Mouse (Mus musculus): ENCODE measurements around the gene Klrb1c. TPM values are rescaled to one million over a fixed set of nuclear protein-coding genes. Genes with fewer than 3 reads are reported as not detected.
"Not testable (repeated sequence)": the region's sequence is repeated elsewhere in the genome, so short reads cannot be mapped to it uniquely, and the experiment has no call there.

The Klrb1c gene
- polyA plus RNA-seq, 1 experiment, result 0.25 TPM

DNA sequence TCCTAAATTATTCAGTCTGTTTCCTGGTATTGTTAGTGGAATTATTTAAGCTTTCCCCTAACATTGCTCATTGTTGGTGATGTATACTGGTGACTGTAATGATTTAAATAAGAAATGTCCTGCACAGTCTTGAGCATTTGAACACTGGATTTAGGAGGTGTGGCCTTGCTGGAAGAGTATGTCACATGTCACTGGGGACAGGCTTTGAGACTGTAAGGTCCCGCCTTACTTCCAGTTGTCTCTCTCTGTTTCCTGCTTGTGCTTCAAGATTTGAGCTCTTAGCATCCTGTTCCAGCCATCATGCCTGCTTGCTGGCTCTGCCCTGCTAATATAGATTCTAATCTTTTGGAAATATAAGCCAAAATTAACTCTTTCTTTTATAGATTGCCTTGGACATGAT lies 23.8 kb downstream of the Klrb1c start:
- Histone ChIP-seq H3K36me3 (ENCODE audit: control insufficient read depth, insufficient read depth, low read length) (no peaks in the 10 kb centered on the region), H3K27me3 (ENCODE audit: control insufficient read depth, insufficient read depth, low read length) (no peaks in the 10 kb centered on the region), H3K4me1 (ENCODE audit: control insufficient read depth, insufficient read depth, low read length) (peaks cover 2% of the 10 kb centered on the region), H3K4me3 (ENCODE audit: control insufficient read depth, low read depth, low read length) (no peak overlapping the region), H3K27ac (ENCODE audit: control insufficient read depth, insufficient read depth, low read depth, low read length) (no peak overlapping the region)
- no peak for TF ChIP-seq POLR2A (IDR thresholded peaks at IDR 0.05; ENCODE audit: control insufficient read depth, low read depth, low read length)
- no peak for TF ChIP-seq CTCF (IDR thresholded peaks at IDR 0.05; ENCODE audit: control insufficient read depth, insufficient read depth, insufficient replicate concordance, low read depth, low read length)

DNA sequence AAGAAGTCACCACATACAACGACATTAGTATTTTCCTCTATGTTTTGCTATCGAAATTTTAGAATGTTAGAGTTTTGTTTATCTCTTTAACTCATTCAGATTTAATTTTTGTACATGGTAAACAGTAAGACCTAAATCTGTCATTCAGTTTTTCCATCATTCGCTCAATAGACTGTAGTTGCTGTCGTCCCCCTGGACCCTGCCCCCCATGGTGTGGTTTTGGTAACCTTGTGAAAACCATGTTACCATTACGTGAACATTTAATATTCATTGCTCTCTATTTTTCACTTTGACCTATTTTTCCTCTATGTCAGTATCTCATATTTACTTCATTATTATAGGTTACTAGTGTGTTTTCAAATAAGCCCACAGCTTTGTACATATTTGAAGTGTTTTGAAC lies 24.4 kb downstream of the Klrb1c start:
- Histone ChIP-seq H3K27me3 (ENCODE audit: control insufficient read depth, insufficient read depth, low read length) (no peaks in the 10 kb centered on the region), H3K36me3 (ENCODE audit: control insufficient read depth, insufficient read depth, low read length) (no peaks in the 10 kb centered on the region), H3K27ac (ENCODE audit: control insufficient read depth, insufficient read depth, low read depth, low read length) (no peak overlapping the region), H3K4me1 (ENCODE audit: control insufficient read depth, insufficient read depth, low read length) (peaks cover 2% of the 10 kb centered on the region), H3K4me3 (ENCODE audit: control insufficient read depth, low read depth, low read length) (no peak overlapping the region; the same call in 1 of the 2 replicates)
- no peak for TF ChIP-seq POLR2A (IDR thresholded peaks at IDR 0.05; ENCODE audit: control insufficient read depth, low read depth, low read length)
- TF ChIP-seq CTCF (IDR thresholded peaks at IDR 0.05; ENCODE audit: control insufficient read depth, insufficient read depth, insufficient replicate concordance, low read depth, low read length), result no peak

GRCm38 (mm10) chr6:128763736-128764523 lies 25.1 kb downstream of the Klrb1c start:
- no peaks in the 10 kb centered on the region for H3K27me3 ChIP-seq (ENCODE audit: control insufficient read depth, insufficient read depth, low read length)
- no peaks in the 10 kb centered on the region for H3K36me3 ChIP-seq (ENCODE audit: control insufficient read depth, insufficient read depth, low read length)
- H3K4me3 ChIP-seq (ENCODE audit: control insufficient read depth, low read depth, low read length), result peak overlapping the region; percentile 84
- peaks cover 2% of the 10 kb centered on the region for H3K4me1 ChIP-seq (ENCODE audit: control insufficient read depth, insufficient read depth, low read length)
- TF ChIP-seq POLR2A (IDR thresholded peaks at IDR 0.05; ENCODE audit: control insufficient read depth, low read depth, low read length), result no peak
- peak; percentile 61 for TF ChIP-seq CTCF (IDR thresholded peaks at IDR 0.05; ENCODE audit: control insufficient read depth, insufficient read depth, insufficient replicate concordance, low read depth, low read length)
- no peak overlapping the region for H3K27ac ChIP-seq (ENCODE audit: control insufficient read depth, insufficient read depth, low read depth, low read length)

GRCm38 (mm10) chr6:128762892-128763670 lies 25.9 kb downstream of the Klrb1c start:
- not testable (repeated sequence) for H3K27me3 ChIP-seq (ENCODE audit: control insufficient read depth, insufficient read depth, low read length); H3K36me3 ChIP-seq (ENCODE audit: control insufficient read depth, insufficient read depth, low read length); H3K27ac ChIP-seq (ENCODE audit: control insufficient read depth, insufficient read depth, low read depth, low read length); H3K4me1 ChIP-seq (ENCODE audit: control insufficient read depth, insufficient read depth, low read length); H3K4me3 ChIP-seq (ENCODE audit: control insufficient read depth, low read depth, low read length)

DNA sequence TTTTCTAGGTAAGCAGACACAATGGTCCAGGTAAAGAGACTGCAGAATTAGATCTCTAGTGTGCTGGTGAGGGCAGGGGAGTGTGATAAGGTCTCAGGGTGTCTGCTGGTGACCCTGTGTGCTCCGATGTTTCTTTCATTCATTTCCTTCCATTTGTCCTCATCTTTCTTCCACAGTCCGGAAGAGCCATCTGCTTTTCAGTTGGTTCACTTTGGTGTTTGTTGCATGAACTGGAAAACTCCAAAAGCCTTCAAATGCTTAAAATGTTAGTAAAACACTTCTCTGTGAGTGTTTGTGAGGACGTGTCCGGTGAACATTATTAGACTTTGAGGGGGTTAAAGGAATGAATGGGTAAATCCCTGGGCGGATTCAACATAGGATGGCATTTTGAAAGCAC lies 27.9 kb downstream of the Klrb1c start:
- Histone ChIP-seq H3K27ac (ENCODE audit: control insufficient read depth, insufficient read depth, low read depth, low read length) (no peak overlapping the region), H3K36me3 (ENCODE audit: control insufficient read depth, insufficient read depth, low read length) (no peaks in the 10 kb centered on the region)
- TF ChIP-seq CTCF (IDR thresholded peaks at IDR 0.05; ENCODE audit: control insufficient read depth, insufficient read depth, insufficient replicate concordance, low read depth, low read length), result no peak
- no peak for TF ChIP-seq POLR2A (IDR thresholded peaks at IDR 0.05; ENCODE audit: control insufficient read depth, low read depth, low read length)

GRCm38 (mm10) chr6:128760416-128761143 lies 28.4 kb downstream of the Klrb1c start:
- Histone ChIP-seq H3K27ac (ENCODE audit: control insufficient read depth, insufficient read depth, low read depth, low read length) (peak overlapping the region; percentile 40; the same call in 1 of the 2 replicates), H3K4me3 (ENCODE audit: control insufficient read depth, low read depth, low read length) (peak overlapping the region; percentile 98)
- H3K36me3 ChIP-seq (ENCODE audit: control insufficient read depth, insufficient read depth, low read length); H3K4me1 ChIP-seq (ENCODE audit: control insufficient read depth, insufficient read depth, low read length); H3K27me3 ChIP-seq (ENCODE audit: control insufficient read depth, insufficient read depth, low read length): not testable (repeated sequence)
- TF ChIP-seq CTCF (IDR thresholded peaks at IDR 0.05; ENCODE audit: control insufficient read depth, insufficient read depth, insufficient replicate concordance, low read depth, low read length), result peak; percentile 84
- peak; percentile 16; the same call in 1 of the 2 replicates for TF ChIP-seq POLR2A (IDR thresholded peaks at IDR 0.05; ENCODE audit: control insufficient read depth, low read depth, low read length)

More for the DNA sequence above, 27.9 kb downstream of the Klrb1c start:
- Histone ChIP-seq H3K4me3 (ENCODE audit: control insufficient read depth, low read depth, low read length) (peak overlapping the region; percentile 98; the same call in 1 of the 2 replicates), H3K27me3 (ENCODE audit: control insufficient read depth, insufficient read depth, low read length) (no peaks in the 10 kb centered on the region), H3K4me1 (ENCODE audit: control insufficient read depth, insufficient read depth, low read length) (peaks cover 2% of the 10 kb centered on the region)

- Histone ChIP-seq H3K27ac (ENCODE audit: control insufficient read depth, insufficient read depth, low read depth, low read length) (peak overlapping the region; percentile 40; the same call in 1 of the 2 replicates), H3K4me3 (ENCODE audit: control insufficient read depth, low read depth, low read length) (peak overlapping the region; percentile 98)
- not testable (repeated sequence) for H3K4me1 ChIP-seq (ENCODE audit: control insufficient read depth, insufficient read depth, low read length)
These were observed 29.0 kb downstream of the Klrb1c start for GRCm38 (mm10) chr6:128760016-128760415.

More at GRCm38 (mm10) chr6:128760016-128760415, 29.0 kb downstream of the Klrb1c start:
- H3K27me3 ChIP-seq (ENCODE audit: control insufficient read depth, insufficient read depth, low read length); H3K36me3 ChIP-seq (ENCODE audit: control insufficient read depth, insufficient read depth, low read length): not testable (repeated sequence)
